Mouse (Mus musculus): ENCODE data around the gene Ifitm10. TPM values are rescaled to one million over a fixed set of nuclear protein-coding genes. Genes with fewer than 3 reads are reported as not detected.
A peak's percentile ranks its signal among the peaks of the same experiment; 100 is the strongest.
"Not testable (repeated sequence)": the region's sequence is repeated elsewhere in the genome, so short reads cannot be mapped to it uniquely, and the experiment has no call there.

Gene Ifitm10
- total RNA-seq (2021), result 1 to 10 TPM; 1.0 to 1.1 TPM

GRCm38 (mm10) chr7:142373641-142374412, at the start of gene Ifitm10:
Ifitm10 (minus strand) TSS chr7:142373753.
- intact Hi-C loops (cut with DNase I), result no loop called here
- DNase-seq, result no peak

DNA sequence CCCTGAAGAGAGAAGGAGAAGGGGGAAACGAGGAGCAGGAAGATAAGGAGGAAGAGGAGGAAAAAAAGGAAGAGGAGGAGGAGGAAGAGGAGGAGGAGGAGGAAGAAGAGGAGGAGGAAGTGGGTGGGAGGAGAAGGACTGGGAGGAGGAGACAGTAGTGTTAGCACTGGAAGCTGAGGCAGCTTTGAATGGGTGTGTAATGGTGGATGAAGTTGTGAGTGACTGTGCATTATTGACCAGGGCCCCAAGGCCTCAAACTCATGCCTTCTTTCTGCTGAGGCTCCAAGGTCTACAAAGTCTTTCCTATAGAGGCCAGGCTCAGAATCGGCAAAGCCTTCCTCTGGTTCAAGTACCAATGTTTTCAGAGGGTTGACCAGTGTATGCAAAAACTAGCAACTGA, 48.3 kb upstream of the Ifitm10 start:
- no peak for DNase-seq
- intact Hi-C loops (cut with DNase I), result no loop called here

GRCm38 (mm10) chr7:142419887-142420286, 46.3 kb upstream of the Ifitm10 start:
- peak in 1 of 2 experiments; percentile 24 for DNase-seq
- intact Hi-C loops (cut with DNase I), result loop anchor here (2.0 kb wide), 1 partner anchor 29 kb away; no protein-coding TSS in a partner anchor

GRCm38 (mm10) chr7:142418679-142419078, 45.1 kb upstream of the Ifitm10 start:
- no peak for DNase-seq
- intact Hi-C loops (cut with DNase I), result loop anchor here (2.0 kb wide), 1 partner anchor 28 kb away; no protein-coding TSS in a partner anchor

- intact Hi-C loops (cut with DNase I), result loop anchor here (2.0 kb wide), 1 partner anchor 27 kb away; no protein-coding TSS in a partner anchor
- peak in 1 of 2 experiments; percentile 21 for DNase-seq
Measured at GRCm38 (mm10) chr7:142418027-142418426, 44.5 kb upstream of the Ifitm10 start.

DNA sequence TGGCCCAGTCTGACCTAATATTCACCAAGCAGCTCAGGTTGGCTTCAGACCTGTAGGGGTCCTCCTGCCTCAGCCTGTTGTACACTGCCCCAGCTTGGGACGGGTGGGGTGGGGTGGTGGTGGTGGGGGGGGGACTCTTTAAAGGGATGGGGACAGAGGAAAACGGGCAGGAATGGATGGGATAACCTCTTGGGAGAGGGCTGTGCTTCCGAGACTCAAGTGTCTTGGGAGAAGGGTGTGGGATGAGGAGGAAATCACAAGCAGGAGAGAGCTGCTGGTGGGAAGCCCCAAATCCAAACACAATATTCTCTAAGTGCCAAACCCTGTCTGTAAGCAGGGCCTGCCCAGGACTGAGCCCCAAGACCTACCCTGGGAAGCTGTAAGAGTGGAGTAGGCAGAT, 42.7 kb upstream of the Ifitm10 start:
- intact Hi-C loops (cut with DNase I), result no loop called here

DNA sequence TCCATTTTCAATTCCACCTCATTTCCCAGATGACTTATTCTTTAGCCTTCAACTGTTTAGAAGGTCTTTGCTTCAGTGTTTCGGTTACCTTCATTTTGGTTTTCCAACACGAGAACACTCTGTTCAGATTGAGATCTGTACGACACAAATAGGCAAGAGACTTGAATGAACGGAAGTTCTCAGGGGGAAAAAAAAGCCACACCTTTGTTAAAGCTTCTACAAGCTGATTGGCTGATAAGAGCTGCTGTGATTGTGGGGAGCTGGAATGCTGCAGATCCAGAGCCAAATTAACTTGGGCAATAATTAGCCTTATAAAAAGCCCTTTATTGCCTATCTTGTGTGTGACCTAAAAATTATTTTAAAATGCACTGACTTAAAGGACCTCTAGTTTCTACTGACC, 41.8 kb upstream of the Ifitm10 start:
- no peak for DNase-seq

More for the DNA sequence above, 42.7 kb upstream of the Ifitm10 start:
- DNase-seq, result no peak

GRCm38 (mm10) chr7:142413285-142413684, 39.7 kb upstream of the Ifitm10 start:
- DNase-seq, result no peak
- intact Hi-C loops (cut with DNase I), result no loop called here

More for the DNA sequence above, 41.8 kb upstream of the Ifitm10 start:
- intact Hi-C loops (cut with DNase I), result no loop called here

- DNase-seq, result no peak
- intact Hi-C loops (cut with DNase I), result no loop called here
Measured at GRCm38 (mm10) chr7:142409603-142410002, 36.0 kb upstream of the Ifitm10 start.

- intact Hi-C loops (cut with DNase I), result no loop called here
- DNase-seq, result no peak
Measured at GRCm38 (mm10) chr7:142408686-142409085, 35.1 kb upstream of the Ifitm10 start.

- intact Hi-C loops (cut with DNase I), result no loop called here
- no peak for DNase-seq
Measured at GRCm38 (mm10) chr7:142407935-142408334, 34.4 kb upstream of the Ifitm10 start.

GRCm38 (mm10) chr7:142405134-142405533, 31.6 kb upstream of the Ifitm10 start:
- DNase-seq; intact Hi-C loops (cut with DNase I): not testable (repeated sequence)

DNA sequence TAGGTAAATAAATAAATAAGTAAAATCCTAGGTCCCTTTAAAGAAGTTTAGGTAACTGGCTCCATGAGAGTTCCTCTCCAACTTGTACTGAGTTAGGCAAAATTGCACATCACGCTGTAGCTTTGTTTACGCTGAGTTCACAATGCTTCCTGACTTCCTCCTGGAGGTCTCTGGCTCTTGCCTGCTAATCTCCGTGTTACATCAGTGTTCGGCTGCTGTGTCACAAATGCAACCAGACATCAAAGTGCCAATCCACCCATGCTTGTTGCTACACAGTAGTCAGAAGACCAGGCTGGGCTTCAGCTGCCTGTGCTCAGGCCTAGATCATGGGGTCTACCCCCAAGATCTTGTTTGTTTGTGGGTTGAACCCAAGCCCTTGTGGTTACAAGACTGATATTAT, 30.0 kb upstream of the Ifitm10 start:
- intact Hi-C loops (cut with DNase I), result no loop called here
- DNase-seq, result no peak

DNA sequence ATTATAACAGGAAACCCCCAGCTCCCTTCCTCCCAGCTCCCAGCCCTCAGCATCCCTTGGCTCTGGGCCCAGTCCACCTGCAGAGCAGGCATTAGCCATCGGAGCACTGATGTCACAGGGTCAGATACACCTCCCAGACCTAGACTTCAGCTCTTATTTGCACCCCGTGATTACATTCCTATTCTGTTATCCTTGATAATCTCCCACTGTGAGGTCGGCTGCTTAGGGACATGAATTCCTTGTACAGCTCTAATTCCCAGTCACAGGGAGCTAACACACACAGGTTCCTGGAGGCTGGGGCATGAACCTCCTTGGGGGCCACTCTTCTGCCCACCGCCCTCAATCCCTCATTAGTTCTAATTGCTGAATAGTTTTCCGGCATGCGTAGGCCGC, 27.2 kb upstream of the Ifitm10 start:
- DNase-seq, result no peak
- intact Hi-C loops (cut with DNase I), result no loop called here

GRCm38 (mm10) chr7:142400112-142400749, 26.7 kb upstream of the Ifitm10 start:
- DNase-seq, result no peak
- intact Hi-C loops (cut with DNase I), result no loop called here

DNA sequence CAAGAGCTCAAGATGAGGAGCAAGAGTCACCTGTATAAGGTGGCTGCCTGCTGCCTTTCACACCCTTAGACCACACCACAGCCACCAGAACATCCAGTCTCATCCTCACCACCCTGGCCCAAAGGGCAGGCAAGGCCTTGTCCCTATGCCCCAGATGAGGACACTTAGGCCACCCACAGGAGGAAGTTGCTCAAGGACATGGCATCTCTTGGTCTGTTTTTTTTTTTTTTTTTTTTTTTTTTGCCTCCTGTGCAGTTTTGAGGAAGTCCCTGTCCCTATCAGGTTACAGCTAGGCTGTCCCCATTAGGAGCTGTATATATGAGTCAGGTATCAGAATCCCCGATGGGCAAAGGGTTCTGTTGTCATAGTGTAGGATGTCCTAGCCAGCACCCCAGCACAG, 25.7 kb upstream of the Ifitm10 start:
- intact Hi-C loops (cut with DNase I), result no loop called here
- DNase-seq, result no peak

GRCm38 (mm10) chr7:142398052-142398451, 24.5 kb upstream of the Ifitm10 start:
- peak in 1 of 2 experiments; percentile 18 for DNase-seq
- intact Hi-C loops (cut with DNase I), result no loop called here

DNA sequence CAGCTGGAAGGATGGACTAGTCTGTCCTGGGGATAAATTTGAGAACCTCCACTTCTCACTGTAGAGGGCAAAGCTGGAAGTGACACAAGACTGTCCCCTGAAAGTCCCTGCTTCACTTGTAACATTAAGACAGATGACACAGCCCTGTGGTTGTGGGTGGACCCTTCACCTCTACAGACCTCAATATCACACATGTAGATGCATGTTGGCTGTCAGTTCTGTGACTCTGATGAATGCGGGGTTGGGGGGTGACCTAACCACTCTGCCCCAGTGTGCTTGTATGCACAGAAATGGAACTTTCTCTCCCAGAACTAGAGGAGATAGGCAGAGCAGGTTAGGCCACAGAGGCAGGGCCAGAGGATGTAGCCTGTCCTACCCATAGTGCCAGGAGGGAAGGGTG, 23.1 kb upstream of the Ifitm10 start:
- no peak for DNase-seq
- intact Hi-C loops (cut with DNase I), result no loop called here

GRCm38 (mm10) chr7:142395472-142395871, 21.9 kb upstream of the Ifitm10 start:
- intact Hi-C loops (cut with DNase I), result no loop called here

GRCm38 (mm10) chr7:142394261-142395190, 21.0 kb upstream of the Ifitm10 start:
- no peak for DNase-seq

More at GRCm38 (mm10) chr7:142395472-142395871, 21.9 kb upstream of the Ifitm10 start:
- DNase-seq, result no peak

DNA sequence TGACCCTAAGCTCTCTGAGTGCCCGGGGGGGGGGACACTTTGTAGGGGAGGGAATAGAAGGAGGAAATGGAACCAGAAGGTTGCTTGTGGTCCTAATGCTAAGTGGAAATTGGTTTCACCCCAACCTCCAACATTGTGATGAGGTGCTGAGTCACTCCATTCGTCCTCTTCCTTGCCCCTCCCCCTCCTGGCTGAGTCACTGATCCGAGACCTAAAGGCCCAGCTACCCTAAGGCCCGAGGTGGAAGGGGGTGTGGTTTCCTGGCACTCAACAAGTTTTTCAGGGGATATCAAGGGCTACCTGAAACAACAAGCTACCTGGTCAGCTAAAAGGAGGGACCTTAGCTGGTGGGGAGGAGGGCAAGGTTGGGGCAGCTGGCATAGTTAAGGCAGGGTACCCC, 19.6 kb upstream of the Ifitm10 start:
- DNase-seq, result no peak
- intact Hi-C loops (cut with DNase I), result no loop called here

More at GRCm38 (mm10) chr7:142394261-142395190, 21.0 kb upstream of the Ifitm10 start:
- intact Hi-C loops (cut with DNase I), result no loop called here
